Mouse (Mus musculus): ENCODE measurements at regions not wholly inside any gene's neighbourhood (a gene's known extent, or its start where the extent isn't known, plus 50 kb on each side); places are given as distances from the start of the nearest gene placed in this dataset.

DNA sequence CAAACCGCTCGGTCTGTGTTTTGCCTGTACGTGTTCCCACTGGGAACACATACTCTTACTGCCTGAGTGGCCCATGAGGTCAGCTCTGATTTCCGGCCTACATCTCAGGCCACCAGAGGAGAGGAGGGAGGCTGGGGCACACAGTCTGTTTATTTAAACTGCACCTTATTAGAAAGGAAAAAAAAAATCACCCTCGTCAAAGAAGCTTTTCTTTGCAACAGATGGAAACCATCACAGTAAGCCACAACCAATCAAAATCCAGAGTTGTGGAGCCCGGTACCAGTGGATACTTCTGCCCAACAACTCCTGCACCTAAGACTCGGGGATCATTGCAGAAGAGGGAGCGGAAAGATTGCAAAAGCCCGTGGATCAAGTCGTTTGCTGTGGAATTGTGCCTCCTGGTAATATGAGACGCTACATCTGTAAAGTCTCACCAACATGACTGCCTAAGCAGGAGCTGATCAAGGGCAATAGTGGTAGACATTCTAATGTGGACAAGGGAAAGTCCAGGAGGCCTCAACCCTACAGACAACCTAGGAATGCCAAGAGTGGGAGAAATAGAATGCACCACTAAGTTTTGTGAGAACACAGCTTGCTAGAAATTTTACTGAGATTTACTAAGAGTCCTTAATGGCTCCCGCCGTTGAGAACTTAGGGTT, 60.5 kb downstream of the Uqcrfs1 start:
- Histone ChIP-seq H3K79me2 (ENCODE audit: control insufficient read depth, insufficient read depth) (no peaks in the 10 kb centered on the region), H3K36me3 (ENCODE audit: control insufficient read depth, insufficient read depth) (no peaks in the 10 kb centered on the region), H3K4me3 (ENCODE audit: insufficient read depth, poor library complexity, severe bottlenecking) (no peak overlapping the region), H3K27me3 (ENCODE audit: control insufficient read depth, insufficient read depth, insufficient read length) (no peaks in the 10 kb centered on the region), H3K79me3 (ENCODE audit: low read depth) (no peaks in the 10 kb centered on the region), H3ac (ENCODE audit: control insufficient read depth, insufficient read length, low read depth) (no peak overlapping the region)
- no peak for TF ChIP-seq MYOD1 (IDR thresholded peaks at IDR 0.05; ENCODE audit: control insufficient read depth, insufficient read length, low read depth)
- TF ChIP-seq CEBPB (IDR thresholded peaks at IDR 0.05; ENCODE audit: low read depth): no peak
- no peak for TF ChIP-seq MYOG (IDR thresholded peaks at IDR 0.05; ENCODE audit: control insufficient read depth, extremely low read depth, insufficient read length)
- TF ChIP-seq MAX (IDR thresholded peaks at IDR 0.05): no peak
- TF ChIP-seq USF1 (IDR thresholded peaks at IDR 0.05; ENCODE audit: low read depth): no peak
- no peak for TF ChIP-seq FOSL1 (IDR thresholded peaks at IDR 0.05; ENCODE audit: insufficient read depth, low read length, poor library complexity, severe bottlenecking)
- TF ChIP-seq CTCF (IDR thresholded peaks at IDR 0.05; ENCODE audit: control insufficient read depth, insufficient read depth, insufficient read length): no peak

- no peaks in the 10 kb centered on the region for H3K79me3 ChIP-seq (ENCODE audit: low read depth)
- TF ChIP-seq USF1 (IDR thresholded peaks at IDR 0.05; ENCODE audit: low read depth) (no peak), MAX (IDR thresholded peaks at IDR 0.05) (no peak), FOSL1 (IDR thresholded peaks at IDR 0.05; ENCODE audit: insufficient read depth, low read length, poor library complexity, severe bottlenecking) (no peak), MYOD1 (IDR thresholded peaks at IDR 0.05; ENCODE audit: control insufficient read depth, insufficient read length, low read depth) (no peak), MYOG (IDR thresholded peaks at IDR 0.05; ENCODE audit: control insufficient read depth, extremely low read depth, insufficient read length) (no peak), CEBPB (IDR thresholded peaks at IDR 0.05; ENCODE audit: low read depth) (no peak), CTCF (IDR thresholded peaks at IDR 0.05; ENCODE audit: control insufficient read depth, insufficient read depth, insufficient read length) (no peak)
- H3K79me2 ChIP-seq (ENCODE audit: control insufficient read depth, insufficient read depth): no peaks in the 10 kb centered on the region
- H3K27me3 ChIP-seq (ENCODE audit: control insufficient read depth, insufficient read depth, insufficient read length): no peaks in the 10 kb centered on the region
- no peak overlapping the region for H3K4me3 ChIP-seq (ENCODE audit: insufficient read depth, poor library complexity, severe bottlenecking)
- no peak overlapping the region for H3ac ChIP-seq (ENCODE audit: control insufficient read depth, insufficient read length, low read depth)
- H3K36me3 ChIP-seq (ENCODE audit: control insufficient read depth, insufficient read depth): no peaks in the 10 kb centered on the region
Measured at GRCm38 (mm10) chr13:30479128-30479666, 66.0 kb downstream of the Uqcrfs1 start.

GRCm38 (mm10) chr13:30478556-30478955, 66.6 kb downstream of the Uqcrfs1 start:
- H3K27me3 ChIP-seq (ENCODE audit: control insufficient read depth, insufficient read depth, insufficient read length): no peaks in the 10 kb centered on the region
- H3K79me3 ChIP-seq (ENCODE audit: low read depth): no peaks in the 10 kb centered on the region
- TF ChIP-seq FOSL1 (IDR thresholded peaks at IDR 0.05; ENCODE audit: insufficient read depth, low read length, poor library complexity, severe bottlenecking) (no peak), CEBPB (IDR thresholded peaks at IDR 0.05; ENCODE audit: low read depth) (no peak), USF1 (IDR thresholded peaks at IDR 0.05; ENCODE audit: low read depth) (no peak), MAX (IDR thresholded peaks at IDR 0.05) (no peak)
- no peaks in the 10 kb centered on the region for H3K36me3 ChIP-seq (ENCODE audit: control insufficient read depth, insufficient read depth)
- H3ac ChIP-seq (ENCODE audit: control insufficient read depth, insufficient read length, low read depth): no peak overlapping the region
- H3K4me3 ChIP-seq (ENCODE audit: insufficient read depth, poor library complexity, severe bottlenecking): no peak overlapping the region
- H3K79me2 ChIP-seq (ENCODE audit: control insufficient read depth, insufficient read depth): no peaks in the 10 kb centered on the region

DNA sequence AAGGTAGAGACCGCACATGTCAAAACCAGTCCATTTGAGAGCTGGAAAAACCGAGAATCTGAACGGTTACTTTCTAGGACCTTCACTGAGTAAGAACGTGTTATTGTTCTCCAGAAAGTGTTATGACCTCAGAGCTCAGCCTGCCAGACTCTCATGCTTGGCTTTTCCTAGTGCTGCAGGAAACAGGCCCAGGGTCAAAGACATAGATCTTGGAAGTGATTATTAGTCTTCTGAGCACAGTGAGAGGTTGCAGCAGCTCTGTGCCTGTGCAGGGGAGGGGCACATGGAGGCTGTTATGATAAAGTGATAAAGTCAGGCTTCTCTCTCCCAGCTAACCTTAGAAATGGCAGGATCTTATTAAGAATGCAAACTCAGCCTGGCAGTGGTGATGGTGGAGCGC, 73.9 kb downstream of the Uqcrfs1 start:
- Histone ChIP-seq H3K4me3 (ENCODE audit: insufficient read depth, poor library complexity, severe bottlenecking) (no peak overlapping the region), H3ac (ENCODE audit: control insufficient read depth, insufficient read length, low read depth) (no peak overlapping the region), H3K79me3 (ENCODE audit: low read depth) (no peaks in the 10 kb centered on the region), H3K27me3 (ENCODE audit: control insufficient read depth, insufficient read depth, insufficient read length) (no peaks in the 10 kb centered on the region), H3K36me3 (ENCODE audit: control insufficient read depth, insufficient read depth) (no peaks in the 10 kb centered on the region), H3K79me2 (ENCODE audit: control insufficient read depth, insufficient read depth) (no peaks in the 10 kb centered on the region)
- no peak for TF ChIP-seq MAX (IDR thresholded peaks at IDR 0.05)
- no peak for TF ChIP-seq FOSL1 (IDR thresholded peaks at IDR 0.05; ENCODE audit: insufficient read depth, low read length, poor library complexity, severe bottlenecking)
- TF ChIP-seq CEBPB (IDR thresholded peaks at IDR 0.05; ENCODE audit: low read depth): no peak
- TF ChIP-seq CTCF (IDR thresholded peaks at IDR 0.05; ENCODE audit: control insufficient read depth, insufficient read depth, insufficient read length): no peak
- no peak for TF ChIP-seq MYOD1 (IDR thresholded peaks at IDR 0.05; ENCODE audit: control insufficient read depth, insufficient read length, low read depth)
- no peak for TF ChIP-seq USF1 (IDR thresholded peaks at IDR 0.05; ENCODE audit: low read depth)
- no peak for TF ChIP-seq MYOG (IDR thresholded peaks at IDR 0.05; ENCODE audit: control insufficient read depth, extremely low read depth, insufficient read length)

GRCm38 (mm10) chr13:30467104-30467503, 78.1 kb downstream of the Uqcrfs1 start:
- Histone ChIP-seq H3K79me3 (ENCODE audit: low read depth) (no peaks in the 10 kb centered on the region), H3K79me2 (ENCODE audit: control insufficient read depth, insufficient read depth) (no peaks in the 10 kb centered on the region), H3K4me3 (ENCODE audit: insufficient read depth, poor library complexity, severe bottlenecking) (no peak overlapping the region), H3K36me3 (ENCODE audit: control insufficient read depth, insufficient read depth) (no peaks in the 10 kb centered on the region), H3ac (ENCODE audit: control insufficient read depth, insufficient read length, low read depth) (no peak overlapping the region), H3K27me3 (ENCODE audit: control insufficient read depth, insufficient read depth, insufficient read length) (no peaks in the 10 kb centered on the region)
- TF ChIP-seq MYOG (IDR thresholded peaks at IDR 0.05; ENCODE audit: control insufficient read depth, extremely low read depth, insufficient read length) (no peak), CEBPB (IDR thresholded peaks at IDR 0.05; ENCODE audit: low read depth) (no peak), FOSL1 (IDR thresholded peaks at IDR 0.05; ENCODE audit: insufficient read depth, low read length, poor library complexity, severe bottlenecking) (no peak), USF1 (IDR thresholded peaks at IDR 0.05; ENCODE audit: low read depth) (no peak), MAX (IDR thresholded peaks at IDR 0.05) (no peak), CTCF (IDR thresholded peaks at IDR 0.05; ENCODE audit: control insufficient read depth, insufficient read depth, insufficient read length) (no peak), MYOD1 (IDR thresholded peaks at IDR 0.05; ENCODE audit: control insufficient read depth, insufficient read length, low read depth) (no peak)
